Mouse (Mus musculus): ENCODE data around the gene Lrrc1.

Lrrc1 gene

DNA sequence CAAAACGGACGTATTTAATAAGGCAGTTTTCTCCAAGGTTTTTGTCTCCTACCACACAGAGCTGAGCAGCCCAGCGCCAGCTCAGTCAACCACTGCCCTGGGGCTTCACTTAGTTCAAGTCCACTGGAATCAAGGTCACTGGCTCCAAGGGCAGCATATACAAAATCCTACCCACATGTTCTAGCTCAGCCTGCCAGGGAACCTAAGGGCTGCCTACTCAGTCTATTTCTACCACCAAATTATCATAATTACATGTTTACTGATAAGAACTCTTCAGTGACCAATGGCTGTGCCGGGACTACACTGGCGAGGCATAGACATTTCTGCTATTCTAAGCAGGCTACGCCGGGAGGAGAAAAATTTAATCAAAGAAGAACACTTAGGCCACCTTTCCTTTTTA, 80.8 kb downstream of the Lrrc1 start:
- DNase-seq (ENCODE audit: low spot score in 2 of 2) = no peak

DNA sequence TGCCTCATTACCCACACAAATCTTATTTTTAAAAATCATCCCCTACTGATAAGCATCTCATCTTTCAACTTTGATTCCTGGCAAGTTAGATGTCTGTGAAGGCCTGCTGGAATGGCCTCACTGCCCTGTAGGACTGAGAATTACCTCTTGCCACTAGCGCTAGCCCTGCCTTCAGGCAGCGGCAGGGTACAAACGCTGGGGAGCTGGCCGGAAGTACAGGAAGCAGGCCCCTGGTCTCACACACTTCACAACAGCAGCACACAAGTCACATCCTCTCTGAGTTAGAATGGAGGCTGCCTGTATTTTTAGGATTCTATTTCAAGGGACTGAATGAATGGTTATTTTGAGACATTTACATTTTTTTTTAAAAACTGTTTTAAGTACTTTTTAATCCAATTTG, 81.5 kb downstream of the Lrrc1 start:
- no peak for DNase-seq (ENCODE audit: low spot score in 2 of 2)

DNA sequence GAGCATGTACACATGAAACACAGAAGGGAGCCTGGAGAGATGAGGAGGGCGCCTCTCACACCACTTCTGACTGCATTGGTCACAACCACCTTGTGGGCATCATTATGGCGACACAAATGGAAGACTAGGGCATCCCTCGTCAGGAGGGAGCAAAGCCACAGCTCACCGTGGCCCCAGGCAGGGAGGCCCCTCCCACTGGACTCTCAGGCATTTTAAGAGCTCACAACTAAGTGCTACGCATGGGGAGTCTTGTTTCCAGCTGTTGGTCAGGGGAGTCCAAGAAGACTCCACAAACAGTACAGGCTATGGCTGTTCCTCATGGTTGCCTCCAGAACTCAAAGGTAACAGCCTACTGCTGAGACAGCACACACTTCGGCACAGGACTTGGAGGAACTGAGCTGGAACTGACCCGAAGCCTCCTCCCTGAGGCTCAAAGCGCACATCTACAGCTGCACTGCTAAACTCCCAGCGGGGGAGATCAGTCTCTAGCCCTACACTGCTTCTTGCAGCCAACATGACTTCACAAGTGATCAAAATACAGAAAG, 83.2 kb downstream of the Lrrc1 start:
- no peak for DNase-seq (ENCODE audit: low spot score in 2 of 2)

DNA sequence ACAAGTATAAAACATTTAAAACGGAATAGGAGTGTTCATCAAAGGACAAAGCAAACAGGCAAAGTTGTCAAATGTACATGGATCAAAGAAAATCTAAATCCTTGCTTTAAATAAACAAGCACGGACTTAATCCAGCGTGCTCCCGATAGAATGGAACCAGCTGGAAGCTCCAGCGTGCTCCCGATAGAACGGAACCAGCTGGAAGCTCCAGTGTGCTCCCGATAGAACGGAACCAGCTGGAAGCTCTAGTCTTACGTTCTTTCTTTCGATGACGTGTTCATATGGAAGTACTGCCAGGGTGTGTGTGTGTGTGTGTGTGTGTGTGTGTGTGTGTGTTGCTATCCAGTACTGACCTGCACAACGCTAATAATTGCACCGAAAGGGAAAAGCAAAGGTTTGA, 84.3 kb downstream of the Lrrc1 start:
- no peak for DNase-seq (ENCODE audit: low spot score in 2 of 2)

DNA sequence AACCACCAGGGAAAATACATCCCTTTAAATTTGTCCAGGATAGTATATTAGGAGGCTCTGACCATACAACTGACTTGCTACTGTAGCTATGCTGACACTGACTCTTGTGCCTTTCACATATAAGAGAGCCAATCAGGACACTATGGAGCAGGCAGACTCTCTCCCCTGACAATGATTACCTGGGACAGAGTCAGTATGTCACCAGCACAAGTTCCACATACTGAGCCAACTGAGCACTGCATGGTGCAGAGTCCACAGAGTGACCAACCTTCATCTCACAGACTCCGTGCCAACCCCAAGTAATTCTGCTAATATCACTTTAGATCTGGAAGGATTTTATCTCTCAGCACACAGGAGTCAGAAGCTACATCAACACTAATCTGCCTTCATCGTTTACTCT, 85.3 kb downstream of the Lrrc1 start:
- DNase-seq (ENCODE audit: low spot score in 2 of 2) = no peak

DNA sequence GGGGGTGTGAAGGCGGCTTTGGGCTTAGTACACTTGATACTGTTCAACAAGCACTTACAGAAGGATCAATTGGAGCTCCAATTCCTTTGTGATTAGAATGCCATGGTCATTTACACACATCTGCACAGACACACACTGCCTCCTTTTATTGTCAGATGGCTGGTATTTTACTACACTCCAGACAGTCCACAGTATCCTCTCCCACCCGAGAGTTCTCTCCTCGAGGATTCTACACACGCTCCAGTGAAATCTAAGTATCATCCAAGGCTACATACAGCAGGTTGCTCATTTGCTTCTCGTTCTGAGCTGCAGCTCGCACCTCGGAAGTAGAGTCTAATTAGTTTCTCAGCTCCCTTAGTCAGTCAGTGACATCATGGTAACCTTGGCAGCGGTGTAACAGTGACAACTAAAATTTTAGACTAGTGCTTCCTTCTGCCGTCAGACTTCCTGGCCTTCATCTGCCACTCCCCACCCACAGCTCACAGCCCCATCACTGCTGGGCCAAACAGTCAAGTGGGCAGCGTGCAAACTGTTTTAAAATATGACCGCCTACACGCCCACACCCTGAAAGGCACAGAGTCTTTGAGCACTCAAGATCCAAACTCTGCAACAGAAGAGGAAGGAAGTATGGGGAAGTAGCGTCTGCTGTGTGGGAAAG, 88.4 kb downstream of the Lrrc1 start:
- DNase-seq (ENCODE audit: low spot score in 2 of 2) = no peak

DNA sequence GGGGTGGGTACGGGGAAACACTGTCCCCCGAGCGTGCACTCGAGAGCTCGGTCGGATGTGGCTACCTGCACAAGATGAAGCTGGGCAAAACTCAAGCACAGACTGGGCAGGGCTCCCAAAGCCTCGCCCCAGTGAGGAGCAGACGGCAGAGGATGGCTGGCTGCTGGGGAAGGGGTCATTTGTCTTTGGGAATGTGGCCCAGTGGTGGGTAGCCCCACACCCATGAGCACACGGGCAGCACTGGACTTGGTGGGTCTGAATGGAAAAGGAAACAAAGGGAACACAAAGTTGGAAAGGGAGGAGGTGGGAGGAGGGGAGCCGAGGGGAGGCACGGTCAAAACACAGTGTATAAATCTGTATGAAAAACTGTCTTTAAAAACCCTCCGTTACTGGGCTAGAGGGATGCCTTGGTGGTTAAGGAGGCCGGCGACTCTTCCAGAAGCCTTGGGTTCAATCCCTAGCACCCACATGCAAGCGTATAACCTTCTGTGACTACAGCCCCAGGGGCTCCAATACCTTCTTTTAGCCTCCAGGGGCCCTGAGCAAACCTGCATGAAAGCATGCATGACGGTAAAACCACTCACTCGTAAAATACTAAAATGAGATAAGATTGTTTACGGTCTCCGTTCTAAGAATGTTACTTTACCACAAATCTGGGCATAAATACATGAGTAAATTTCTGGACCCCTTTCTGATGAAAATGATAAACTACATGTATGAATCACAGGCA, 89.1 kb downstream of the Lrrc1 start:
- DNase-seq (ENCODE audit: low spot score in 2 of 2) = no peak

DNA sequence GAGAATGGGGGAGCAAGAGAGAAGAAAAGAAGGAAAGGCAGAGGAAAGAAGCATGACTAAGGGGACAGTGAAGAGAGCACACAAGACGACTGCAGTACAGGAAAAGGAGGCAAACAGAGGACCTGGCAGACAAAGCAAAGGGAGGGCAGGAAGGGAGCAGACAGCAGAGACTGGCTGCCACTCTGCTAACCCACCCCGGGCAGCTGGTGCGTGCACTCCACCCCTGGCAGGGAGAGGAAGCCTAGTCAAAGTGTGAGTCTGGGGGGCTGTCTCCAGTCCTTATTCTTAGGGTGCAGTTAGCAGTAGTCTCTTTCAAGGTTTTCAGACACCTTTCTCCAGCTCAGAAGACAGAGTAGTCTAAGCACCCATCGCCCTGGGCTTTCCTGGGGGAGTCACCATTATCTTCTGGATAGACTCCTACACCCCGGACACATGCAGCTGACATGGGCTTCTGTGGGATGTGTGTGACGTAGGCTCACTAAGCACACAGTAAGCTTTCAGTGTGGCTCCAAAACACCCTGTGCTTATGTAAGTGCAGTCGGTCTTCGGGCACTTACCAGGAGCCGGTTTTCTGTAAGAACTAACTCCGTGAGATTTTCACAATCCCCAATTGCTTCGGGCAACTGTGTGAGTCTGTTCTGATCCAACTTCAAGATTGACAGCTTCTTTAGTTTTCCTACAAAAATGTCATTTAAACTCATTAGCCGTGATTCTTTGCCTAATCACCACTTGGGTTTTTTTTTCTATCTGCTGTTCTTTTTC, 92.4 kb downstream of the Lrrc1 start:
- no peak for DNase-seq (ENCODE audit: low spot score in 2 of 2)

DNA sequence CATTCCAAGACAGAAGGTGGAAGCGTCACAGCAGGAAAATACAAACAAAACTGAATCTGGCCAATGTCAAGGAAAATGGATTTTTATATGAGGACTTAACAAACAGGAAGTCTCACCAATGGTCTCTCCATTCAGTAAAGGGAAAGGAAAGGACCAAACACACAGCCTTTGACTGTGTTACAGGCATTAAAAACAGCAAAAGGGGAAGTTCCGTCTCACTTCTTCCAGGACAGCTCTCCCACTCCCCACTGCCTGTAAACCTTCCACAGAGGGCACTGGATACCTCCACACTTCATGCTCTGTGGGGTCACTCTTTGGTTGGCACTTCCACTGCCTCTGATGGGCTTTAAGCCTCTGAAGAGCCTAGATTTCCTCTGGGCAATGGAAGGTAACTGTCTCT, 94.2 kb downstream of the Lrrc1 start:
- DNase-seq (ENCODE audit: low spot score in 2 of 2) = no peak

DNA sequence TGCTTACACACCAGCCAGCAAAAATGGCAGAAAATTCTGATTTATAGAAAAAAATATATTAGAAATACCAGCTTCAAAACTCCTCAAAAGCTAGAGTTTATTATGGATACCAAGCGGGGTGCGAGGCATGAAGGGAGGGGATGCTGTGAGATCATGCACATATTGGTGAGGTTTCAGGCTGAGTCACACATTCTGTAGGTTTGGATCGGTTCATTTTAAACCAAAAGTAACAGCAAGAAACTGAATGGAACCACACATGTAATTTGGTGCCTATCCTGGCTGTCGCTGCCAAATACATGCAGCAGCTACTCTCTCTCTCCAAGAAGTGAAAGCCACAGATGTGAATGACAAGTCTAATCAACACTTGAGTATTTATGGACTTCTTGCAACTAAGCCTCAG, 99.8 kb downstream of the Lrrc1 start:
- DNase-seq (ENCODE audit: low spot score in 2 of 2) = no peak

DNA sequence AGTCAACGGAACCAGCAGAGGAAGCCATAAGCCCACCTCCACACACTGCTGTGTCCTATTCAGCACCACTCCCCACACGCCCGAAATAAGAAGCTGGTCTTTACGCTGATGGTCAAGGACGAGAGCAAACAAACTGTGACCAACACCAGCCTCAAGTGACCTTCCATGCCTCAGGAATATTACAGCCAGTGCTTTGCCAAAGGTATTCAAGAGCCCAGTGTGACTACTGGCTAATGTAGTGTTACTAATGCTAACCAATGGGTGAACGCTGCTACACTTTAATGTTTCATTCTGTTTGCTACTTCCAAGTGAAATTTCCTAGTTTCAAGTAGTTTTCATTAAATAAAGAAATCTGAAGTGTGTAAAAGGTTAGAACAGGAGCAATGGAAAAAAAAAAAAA, 105.3 kb downstream of the Lrrc1 start:
- DNase-seq (ENCODE audit: low spot score in 2 of 2) = no peak

DNA sequence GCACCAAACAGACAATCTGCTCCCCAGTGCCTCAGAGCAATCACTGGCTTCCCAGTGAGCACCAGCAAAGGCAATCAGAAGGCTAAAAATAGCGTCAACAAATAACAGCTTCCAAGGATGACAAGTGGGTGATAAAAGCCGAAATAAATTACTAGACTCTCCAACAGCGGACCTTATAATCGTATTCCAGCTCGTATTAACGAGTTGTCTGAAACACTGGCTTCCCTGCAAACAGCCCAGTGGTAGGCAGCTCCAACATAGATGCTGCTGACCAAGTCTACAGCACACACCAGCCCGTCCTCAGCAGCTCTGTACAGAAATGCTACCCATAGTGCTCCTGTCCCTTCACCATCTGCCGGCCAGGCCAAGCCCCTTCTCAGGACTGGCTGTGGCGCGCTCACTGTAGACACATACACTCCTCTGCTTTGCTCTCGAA, 105.8 kb downstream of the Lrrc1 start:
- DNase-seq (ENCODE audit: low spot score in 2 of 2) = no peak

DNA sequence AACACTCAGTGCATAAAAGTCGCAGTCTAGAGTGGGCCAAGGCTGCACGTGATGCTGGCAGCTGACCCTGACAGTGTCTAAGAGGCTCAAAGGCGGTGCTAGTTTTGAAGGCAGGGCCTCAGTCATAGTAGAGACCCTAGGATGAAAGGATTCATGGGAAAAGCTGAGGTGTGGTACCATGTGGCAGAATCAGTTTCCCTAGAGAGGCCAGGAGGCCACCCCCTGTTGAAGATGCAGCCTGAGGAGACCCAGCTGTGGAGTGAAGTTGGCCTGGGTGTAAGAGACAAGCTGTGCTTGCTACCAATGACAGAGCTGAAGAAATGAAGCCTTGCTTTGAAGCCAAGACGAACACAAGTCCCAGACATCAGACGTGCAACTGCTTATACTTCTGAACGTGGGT, 107.5 kb downstream of the Lrrc1 start:
- no peak for DNase-seq (ENCODE audit: low spot score in 2 of 2)

DNA sequence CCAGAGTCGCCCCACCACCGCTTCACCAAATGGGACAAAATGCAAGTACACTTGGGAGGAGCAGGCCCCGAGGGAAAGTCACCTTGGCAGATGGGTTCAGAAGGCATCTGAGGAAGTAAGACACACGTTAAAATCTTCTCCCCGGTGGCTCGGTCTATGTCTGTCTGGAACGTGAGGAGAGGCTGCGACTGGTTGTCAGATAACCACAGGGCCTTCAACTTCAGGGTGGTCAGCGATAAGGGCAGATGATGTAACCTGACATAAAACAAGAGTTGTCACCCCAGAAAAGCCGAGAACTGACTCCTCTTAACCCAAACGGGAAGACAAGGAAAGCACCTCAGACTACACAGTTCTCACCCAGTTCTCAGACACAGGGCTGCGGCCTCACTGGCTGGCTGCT, 109.7 kb downstream of the Lrrc1 start:
- DNase-seq (ENCODE audit: low spot score in 2 of 2) = no peak

DNA sequence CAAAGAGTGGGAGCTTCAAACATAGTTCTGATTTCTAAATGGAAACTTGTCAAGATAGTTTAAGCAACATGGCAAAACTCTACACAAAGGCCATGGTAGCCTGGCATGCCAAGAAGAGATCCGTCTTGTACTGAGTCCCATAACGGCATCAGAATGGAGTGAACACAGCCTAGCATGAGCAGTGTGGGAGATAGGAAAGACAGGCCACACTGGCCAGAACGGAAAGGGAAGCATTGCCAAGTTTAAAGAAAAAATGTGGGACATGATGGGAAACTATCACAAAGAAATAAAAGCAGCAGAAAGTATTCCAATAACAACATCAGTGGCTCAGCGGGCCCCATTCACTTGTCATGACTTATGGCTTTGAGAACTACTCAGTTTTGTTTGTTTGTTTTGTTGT, 111.2 kb downstream of the Lrrc1 start:
- no peak for DNase-seq (ENCODE audit: low spot score in 2 of 2)

DNA sequence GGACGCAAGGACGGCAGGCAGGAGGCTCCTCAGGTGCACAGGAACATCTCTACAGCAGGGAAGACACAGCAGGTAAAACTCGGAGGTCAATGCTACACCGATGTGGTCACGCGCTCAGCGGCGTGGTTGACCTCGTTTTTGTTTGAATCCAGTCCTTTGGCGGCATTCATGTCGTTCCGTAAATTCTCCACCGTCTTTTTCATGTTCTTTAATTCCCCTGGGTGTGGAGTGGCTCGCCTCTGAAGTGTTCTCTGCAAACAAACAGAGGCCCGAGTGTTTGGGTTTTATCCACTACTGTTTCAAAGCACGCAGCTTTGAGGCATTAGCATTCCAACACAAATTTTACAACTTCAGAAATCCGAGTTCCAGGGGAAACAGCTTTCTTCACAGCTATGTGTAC, 112.6 kb downstream of the Lrrc1 start:
- no peak for DNase-seq (ENCODE audit: low spot score in 2 of 2)

DNA sequence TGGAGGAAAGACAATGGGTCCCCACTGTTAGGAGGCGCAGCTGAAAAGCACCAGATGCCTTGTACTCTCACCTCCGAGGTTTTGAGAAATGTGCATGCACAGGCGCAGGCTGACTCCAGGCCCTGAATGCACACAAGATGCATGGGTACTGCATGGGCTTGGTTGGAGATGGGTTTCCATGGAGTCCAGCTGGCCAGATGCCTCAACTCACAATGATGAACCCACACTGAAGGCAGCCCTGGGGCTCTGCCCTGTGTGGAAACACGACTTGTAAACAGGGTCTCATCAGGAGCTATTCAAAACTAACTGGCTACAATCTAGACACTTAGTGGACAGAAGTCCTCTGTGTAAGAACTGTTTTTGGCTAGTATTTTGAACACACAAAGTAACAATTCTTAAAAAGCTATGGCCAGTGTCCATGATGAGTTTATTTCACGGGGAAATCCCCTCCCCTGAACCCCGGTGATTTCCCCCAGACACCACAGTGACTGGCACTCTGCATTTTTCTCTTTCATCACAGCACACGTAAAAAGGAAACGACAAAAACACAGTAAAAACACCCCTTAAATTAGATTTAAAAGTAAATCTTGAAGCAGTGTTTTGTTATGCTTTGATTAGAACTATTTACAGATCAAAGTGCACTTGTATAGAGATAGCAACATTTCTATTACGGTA, 114.1 kb downstream of the Lrrc1 start:
- no peak for DNase-seq (ENCODE audit: low spot score in 2 of 2)

DNA sequence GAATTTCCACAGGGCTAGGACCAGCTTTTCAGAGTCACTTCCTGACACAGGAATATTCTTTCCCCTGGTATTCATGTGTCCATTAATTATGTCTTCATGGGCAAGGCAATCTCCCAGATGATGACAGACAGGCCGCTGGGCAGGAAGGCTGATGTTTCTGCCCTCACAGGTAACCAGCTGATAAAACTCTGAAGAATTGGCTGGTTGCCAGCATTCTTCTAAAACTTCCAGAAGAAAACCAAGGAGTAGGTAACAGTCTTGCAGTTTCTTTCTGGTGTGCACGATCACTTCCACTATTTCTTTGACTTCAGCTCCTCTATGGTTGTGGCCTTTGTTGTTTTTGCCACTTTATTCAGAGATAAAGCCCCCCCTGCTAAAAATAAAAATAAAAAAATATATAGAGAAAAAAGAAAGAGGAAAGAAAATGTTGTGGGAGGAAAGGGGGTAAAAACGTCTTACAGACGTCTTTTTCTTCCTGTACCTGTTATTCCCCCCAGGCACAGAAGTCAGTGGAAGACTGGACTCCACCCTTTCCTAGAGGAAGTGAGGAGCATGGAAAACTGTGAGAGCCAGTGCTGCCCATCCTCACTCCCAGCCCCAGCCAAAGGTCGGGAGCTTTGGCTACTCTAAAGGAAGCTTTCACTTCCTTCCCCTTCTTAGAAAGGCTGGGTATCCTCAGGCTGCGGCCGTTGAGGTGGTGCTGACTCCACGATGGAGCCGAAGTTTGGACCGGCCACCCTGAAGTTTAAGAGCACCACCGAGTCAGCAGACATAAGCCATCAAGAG, 115.2 kb downstream of the Lrrc1 start:
- DNase-seq (ENCODE audit: low spot score in 2 of 2) = no peak

DNA sequence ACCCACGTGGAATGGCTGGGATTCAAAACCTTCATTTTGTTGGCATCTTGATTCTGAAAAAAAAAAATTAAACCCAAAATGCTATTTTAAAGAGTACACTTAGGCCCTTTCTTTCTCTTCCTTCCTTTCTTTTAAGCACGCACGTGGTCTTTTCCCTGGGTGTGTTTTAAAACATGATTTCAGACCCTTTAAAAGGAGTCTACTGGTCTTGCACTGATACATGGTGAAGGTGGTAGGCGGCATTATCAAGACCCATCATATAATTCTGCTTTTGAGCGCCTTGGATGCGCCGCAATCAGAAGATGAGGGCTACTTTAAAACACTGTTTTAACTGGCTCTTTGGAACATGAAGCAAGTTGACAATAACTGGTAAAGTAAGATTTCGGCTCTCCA, 115.9 kb downstream of the Lrrc1 start:
- DNase-seq (ENCODE audit: low spot score in 2 of 2) = no peak

DNA sequence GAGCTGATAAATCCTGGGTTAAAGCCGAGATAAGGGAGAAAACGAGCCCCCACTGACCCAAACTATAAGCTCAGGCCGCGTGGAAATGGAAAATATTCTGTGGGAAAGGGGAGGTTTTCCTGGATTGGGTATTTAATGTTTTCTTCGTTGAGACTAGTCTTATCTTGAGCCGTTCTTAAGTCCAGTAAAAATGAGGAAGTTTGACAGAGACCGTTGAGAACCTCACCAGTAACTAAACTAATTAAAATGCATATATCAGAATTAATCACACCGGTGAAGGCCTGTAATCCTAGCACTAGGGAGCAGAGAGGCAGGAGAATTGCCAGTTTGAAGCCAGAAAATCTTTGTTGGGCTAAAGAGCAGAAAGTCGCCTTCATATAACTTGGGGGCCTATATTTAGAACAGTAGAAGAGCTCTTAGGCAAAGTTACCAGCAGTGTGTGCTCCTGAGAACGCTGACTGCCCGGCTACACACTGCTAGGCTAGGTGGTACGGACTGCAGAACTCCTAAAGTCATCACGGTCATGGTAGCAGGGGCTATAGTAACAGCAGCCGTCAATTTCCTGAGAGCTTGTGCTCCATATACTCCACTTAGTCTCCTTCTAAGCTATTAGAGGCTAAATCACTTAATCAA, 116.4 kb downstream of the Lrrc1 start:
- DNase-seq (ENCODE audit: low spot score in 2 of 2) = no peak

Data from cerebellum, postnatal 4 days (tissue).